Mouse (Mus musculus): ENCODE data around the gene Zfp672. TPM values are rescaled to one million over a fixed set of nuclear protein-coding genes. Genes with fewer than 3 reads are reported as not detected.

The Zfp672 gene
- total RNA-seq, 1 experiment from 2014 or later, result 36.1 TPM

DNA sequence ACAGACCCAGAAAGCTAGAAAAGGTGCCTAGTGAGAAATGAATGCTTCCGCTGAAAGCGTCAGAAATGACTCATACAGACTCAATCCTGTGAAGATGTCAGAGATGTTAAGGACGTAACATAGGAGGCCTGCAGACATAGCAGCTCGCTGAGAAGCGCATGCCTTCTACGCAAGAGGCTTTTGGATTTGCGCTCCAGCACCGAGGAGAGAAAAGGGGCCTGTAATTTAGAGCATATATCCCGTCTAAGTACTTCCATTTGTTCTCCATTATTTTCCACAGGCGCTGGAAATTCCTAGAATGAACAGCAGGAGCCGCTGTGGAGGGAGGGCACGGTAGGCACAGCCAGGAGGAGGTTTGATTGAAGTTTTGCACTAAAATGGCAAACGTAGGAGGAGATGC lies 29.1 kb downstream of the Zfp672 start:
- ATAC-seq (ENCODE audit: extremely low read depth, insufficient number of reproducible peaks, low FRiP score, poor library complexity, severe bottlenecking), result no peak

DNA sequence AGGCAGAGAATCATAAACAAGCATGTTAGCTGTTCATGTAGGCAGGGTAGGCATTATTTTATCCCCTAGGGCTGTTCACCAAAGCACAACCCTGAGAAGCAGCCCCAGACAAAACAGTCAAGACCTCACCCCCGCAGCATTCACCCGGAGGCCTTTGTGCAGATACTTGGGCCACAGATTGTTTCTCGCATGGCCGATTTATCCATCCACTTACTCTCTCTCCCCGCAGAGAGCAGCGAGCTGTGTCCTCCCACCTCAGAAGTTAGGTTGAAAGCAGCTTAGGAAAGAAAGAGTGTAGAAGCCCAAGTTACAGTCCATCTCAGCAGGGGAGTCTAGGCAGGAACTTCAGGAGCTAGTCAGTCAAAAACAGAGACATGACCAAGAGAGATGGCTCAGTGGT lies 32.7 kb downstream of the Zfp672 start:
- no peak for ATAC-seq (ENCODE audit: extremely low read depth, insufficient number of reproducible peaks, low FRiP score, poor library complexity, severe bottlenecking)

DNA sequence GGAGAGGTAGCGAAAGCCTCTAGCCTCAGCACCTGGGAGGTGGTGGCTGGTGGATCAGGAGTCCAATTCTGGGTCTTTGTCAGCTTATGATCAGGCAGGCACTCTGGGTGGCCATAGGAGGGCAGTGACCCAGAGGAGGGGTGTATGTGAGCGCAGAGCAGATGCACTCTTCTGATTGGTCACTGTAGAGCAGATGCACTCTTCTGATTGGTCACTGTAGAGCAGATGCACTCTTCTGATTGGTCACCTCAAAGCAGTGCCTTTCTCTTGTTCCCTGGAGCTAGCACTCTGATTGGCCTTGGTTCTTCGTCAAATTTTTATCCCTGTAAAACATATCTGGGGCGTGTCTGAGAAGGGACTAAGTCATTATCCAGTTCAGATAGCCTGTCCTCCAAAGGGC lies 37.3 kb downstream of the Zfp672 start:
- ATAC-seq (ENCODE audit: extremely low read depth, insufficient number of reproducible peaks, low FRiP score, poor library complexity, severe bottlenecking), result no peak

DNA sequence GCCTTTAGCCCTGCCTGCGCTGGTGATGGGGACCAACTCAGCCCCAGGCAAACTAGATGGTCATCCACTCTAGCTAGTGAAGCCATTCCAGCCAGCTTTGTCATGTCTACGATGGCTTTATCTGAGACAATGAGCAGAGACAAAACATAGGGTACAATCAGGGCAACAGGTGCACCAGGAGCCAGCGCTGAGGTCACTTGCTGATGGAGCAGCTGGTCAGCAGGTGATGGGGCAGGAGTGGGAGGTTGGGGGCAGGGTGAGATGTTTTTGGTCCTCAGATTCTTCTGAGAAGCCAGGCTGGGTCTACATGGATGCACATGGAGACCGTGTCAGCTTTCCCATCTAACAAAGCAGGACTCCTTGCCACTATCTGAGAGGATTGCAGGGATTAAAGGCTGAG lies 39.3 kb downstream of the Zfp672 start:
- ATAC-seq (ENCODE audit: extremely low read depth, insufficient number of reproducible peaks, low FRiP score, poor library complexity, severe bottlenecking), result no peak

DNA sequence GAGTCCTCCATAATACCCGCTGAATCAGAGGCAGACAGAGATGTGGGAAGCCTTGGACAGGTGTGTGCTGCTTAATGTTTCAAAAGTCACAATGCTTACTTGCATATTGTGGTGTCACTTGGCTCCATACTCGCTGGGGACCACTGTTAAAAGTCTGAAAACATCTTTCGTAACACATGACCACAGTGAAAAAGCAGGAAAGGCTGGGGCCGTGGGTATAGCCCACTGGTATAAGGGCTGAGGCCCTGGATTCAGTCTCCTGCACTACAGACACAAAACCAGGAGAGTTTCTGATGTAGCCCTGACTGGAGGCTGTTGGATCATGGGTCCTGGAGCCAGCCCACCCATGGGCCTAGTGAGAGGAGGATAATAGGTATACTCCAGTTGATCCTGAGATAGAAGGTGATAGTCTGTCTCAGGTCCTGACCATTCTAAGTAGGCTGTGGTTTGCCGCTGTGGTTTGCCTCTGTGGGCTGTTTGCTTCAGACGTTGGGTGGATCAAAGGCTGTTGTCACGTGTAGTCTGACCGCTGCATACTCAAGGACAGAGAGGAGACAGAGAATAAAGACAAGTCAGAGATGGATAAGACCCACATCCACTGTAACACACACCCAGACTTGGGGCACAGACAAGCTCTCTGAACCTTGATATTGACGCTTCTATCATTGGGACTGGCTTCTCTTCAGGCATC lies 40.0 kb downstream of the Zfp672 start:
- ATAC-seq (ENCODE audit: extremely low read depth, insufficient number of reproducible peaks, low FRiP score, poor library complexity, severe bottlenecking), result no peak

DNA sequence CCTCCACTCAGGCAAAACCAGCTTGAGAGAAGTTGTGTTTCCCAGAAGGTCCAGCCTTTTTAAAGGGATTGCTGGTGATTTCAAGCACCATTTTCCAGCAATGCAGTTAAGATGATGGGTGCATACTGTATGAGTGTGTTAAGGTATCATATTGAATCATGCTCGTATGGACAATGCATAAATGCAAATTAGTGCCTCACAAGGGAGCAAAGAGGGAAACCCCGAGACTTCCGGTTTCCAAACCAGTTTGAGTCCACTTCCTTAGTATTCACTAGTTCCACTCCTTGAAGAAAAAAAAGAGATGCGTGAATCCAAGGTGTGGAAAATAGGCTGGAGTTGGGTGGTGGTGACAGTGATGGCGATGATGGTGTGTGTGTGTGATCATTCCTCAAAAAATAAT lies 47.6 kb downstream of the Zfp672 start:
- no peak for ATAC-seq (ENCODE audit: extremely low read depth, insufficient number of reproducible peaks, low FRiP score, poor library complexity, severe bottlenecking)

DNA sequence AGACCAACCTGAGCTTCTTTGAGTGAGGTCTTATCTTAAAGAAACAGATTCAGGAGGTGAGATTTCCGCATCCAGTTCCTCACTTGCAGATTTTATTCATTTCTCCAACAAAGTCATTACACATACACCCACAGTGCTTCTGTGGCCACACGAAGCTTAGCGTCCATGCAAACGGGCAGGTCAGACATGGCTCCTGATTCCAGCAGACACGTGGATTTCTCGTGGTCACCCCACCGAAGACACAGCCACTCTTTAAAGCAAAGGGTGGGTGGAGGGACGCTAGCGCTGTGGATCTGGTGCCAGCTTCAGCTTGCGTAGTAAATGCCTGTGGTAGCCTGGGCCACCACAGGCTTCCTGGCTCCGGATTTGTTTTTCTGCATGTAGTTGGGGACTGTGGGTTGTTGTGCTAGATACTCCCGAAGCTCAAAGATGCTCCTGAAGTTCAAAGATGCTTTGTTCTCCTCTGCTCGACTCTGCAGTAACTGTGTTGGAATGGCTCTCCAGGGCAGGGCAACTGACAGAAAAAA lies 48.1 kb downstream of the Zfp672 start:
- ATAC-seq (ENCODE audit: extremely low read depth, insufficient number of reproducible peaks, low FRiP score, poor library complexity, severe bottlenecking), result no peak

DNA sequence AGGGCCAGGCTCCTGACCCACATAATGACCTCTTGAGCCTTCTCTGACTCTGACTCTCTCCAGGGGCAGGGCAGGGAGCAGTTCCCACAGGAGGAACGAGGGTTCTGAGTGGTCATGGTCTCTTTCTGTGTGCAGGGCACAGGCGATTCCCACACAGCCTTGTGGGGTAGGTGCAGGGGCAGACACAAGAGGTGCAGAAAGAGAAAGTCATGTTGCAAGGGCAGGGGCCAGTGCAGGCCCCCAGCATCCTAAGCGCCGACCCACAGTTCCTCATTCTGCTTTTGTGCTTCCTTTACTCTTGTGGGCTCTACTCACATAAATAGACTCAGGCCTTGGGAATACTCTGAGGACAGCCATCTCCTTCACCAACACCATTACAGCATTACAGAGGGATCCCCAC lies 54.4 kb downstream of the Zfp672 start:
- no peak for ATAC-seq (ENCODE audit: extremely low read depth, insufficient number of reproducible peaks, low FRiP score, poor library complexity, severe bottlenecking)

DNA sequence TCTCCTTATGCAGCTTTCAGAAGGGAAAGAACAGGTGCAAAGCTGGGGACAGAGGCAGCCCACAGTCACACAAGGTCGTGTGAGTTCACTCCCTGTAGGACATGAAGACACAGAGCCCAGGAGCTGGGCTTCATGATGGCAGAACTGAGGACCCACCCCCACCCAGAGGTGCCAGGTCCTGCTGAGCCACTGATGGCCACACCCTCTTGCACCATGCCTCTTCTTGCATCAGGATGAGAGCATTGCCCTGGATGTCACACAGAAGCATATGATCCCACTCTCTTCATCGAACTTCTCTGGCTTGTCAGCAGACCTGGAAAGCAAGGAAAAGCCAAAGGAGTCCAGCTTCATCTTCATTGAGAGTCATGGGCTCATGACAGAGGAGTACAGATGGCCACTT lies 55.6 kb downstream of the Zfp672 start, which contains the start of gene 4930438A08Rik:
Gene 4930438A08Rik (plus strand): TSS at position 228 of the 400 bp plus-strand sequence.
- no peak; the same call in 1 of the 2 replicates for ATAC-seq (ENCODE audit: extremely low read depth, insufficient number of reproducible peaks, low FRiP score, poor library complexity, severe bottlenecking)

DNA sequence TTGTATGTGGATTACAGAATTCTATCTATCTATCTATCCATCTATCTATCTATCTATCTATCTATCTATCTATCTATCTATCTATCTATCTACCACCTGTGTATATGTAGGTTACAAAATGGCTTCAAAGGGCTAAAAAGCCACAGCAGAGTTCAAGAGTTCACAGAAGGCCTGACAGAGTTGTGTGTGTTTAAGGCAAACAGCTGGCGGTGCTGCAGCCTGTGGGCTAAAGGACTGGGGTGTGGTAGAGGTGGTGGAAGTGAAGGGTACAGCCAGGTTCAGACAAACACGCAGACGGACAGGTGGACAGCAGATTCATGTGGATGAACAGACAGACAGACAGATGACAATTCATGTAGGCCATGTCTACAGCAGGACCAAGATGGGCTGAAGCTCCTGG lies 61.9 kb downstream of the Zfp672 start:
- no peak for ATAC-seq (ENCODE audit: extremely low read depth, insufficient number of reproducible peaks, low FRiP score, poor library complexity, severe bottlenecking)

Other genes starting within 250 kb of the Zfp672 start
- not detected in 2 replicates for gene Gm12248, start 237.2 kb downstream of the Zfp672 start, total RNA-seq (2017)
- 63.9 and 75.6 TPM in 2 replicates for gene Cnot8, start 226.2 kb downstream of the Zfp672 start, total RNA-seq (2017)
- 10.5 and 10.9 TPM in 2 replicates for gene Gemin5, start 161.8 kb downstream of the Zfp672 start, total RNA-seq (2017)
- gene Mrpl22, start 158.7 kb downstream of the Zfp672 start, total RNA-seq (2017), result 14.1 and 25.3 TPM in 2 replicates
- gene Igtp, start 130.8 kb downstream of the Zfp672 start, total RNA-seq (2017), result 43.5 and 46.2 TPM in 2 replicates
- gene Irgm2, start 130.7 kb downstream of the Zfp672 start, total RNA-seq (2017), result 53.7 and 66.7 TPM in 2 replicates
- gene 4930438A08Rik, start 55.5 kb downstream of the Zfp672 start, total RNA-seq (2017), result 0.98 TPM in 1 of 2 replicates, not detected in the other
- 18.3 and 21.7 TPM in 2 replicates for gene Zfp692, start 23.3 kb downstream of the Zfp672 start, total RNA-seq (2017)
- gene Sh3bp5l, start 385 bp upstream of the Zfp672 start, total RNA-seq (2017), result 20.5 and 34.0 TPM in 2 replicates
- not detected in 2 replicates for gene Lypd8, start 48.7 kb upstream of the Zfp672 start, total RNA-seq (2017)
- not detected in 2 replicates for gene 1810065E05Rik, start 90.8 kb upstream of the Zfp672 start, total RNA-seq (2017)
- not detected in 2 replicates for gene Gm12253, start 102.2 kb upstream of the Zfp672 start, total RNA-seq (2017)
- gene Lypd9, start 122.6 kb upstream of the Zfp672 start, total RNA-seq (2017), result not detected in 2 replicates
- not detected in 2 replicates for gene Olfr30, start 131.9 kb upstream of the Zfp672 start, total RNA-seq (2017)
- not detected in 2 replicates for gene Olfr332, start 162.2 kb upstream of the Zfp672 start, total RNA-seq (2017)
- gene Olfr331, start 172.2 kb upstream of the Zfp672 start, total RNA-seq (2017), result not detected in 2 replicates
- not detected in 2 replicates for gene Olfr330, start 204.5 kb upstream of the Zfp672 start, total RNA-seq (2017)
- not detected in 2 replicates for gene Olfr329-ps, start 216.1 kb upstream of the Zfp672 start, total RNA-seq (2017)
- gene Olfr328, start 225.3 kb upstream of the Zfp672 start, total RNA-seq (2017), result 0.12 TPM in 1 of 2 replicates, not detected in the other
- gene Olfr224, start 240.2 kb upstream of the Zfp672 start, total RNA-seq (2017), result not detected in 2 replicates
- gene Olfr325, start 247.4 kb upstream of the Zfp672 start, total RNA-seq (2017), result not detected in 2 replicates